Mouse (Mus musculus): ENCODE data around the gene Extl1.
"Not testable (repeated sequence)": the region's sequence is repeated elsewhere in the genome, so short reads cannot be mapped to it uniquely, and the experiment has no call there.

Extl1 gene

DNA sequence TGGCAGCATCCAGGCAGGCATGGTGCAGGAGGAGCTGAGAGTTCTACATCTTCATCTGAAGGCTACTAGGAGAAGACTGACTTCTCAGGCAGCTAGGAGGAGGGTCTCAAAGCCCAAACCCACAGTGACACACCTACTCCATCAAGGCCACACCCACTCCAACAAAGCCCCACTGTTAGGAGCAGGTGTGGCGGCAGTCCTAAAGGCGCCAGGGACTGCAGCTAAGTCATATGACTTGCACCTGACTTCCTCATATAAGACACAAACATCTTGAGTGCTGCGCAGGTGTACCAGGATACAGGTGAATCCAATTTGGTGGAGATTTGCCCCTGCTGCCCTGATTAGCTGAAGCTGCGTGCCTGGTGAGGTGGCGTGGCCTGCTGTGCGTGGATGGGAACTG, at the start of gene Extl1:
Gene Extl1, minus strand, starts transcription at position 101 of the 400 bp plus-strand sequence.
- DNase-seq: not testable (repeated sequence)

- no peak for DNase-seq
Measured at GRCm38 (mm10) chr4:134432686-134433360, 49.2 kb upstream of the Extl1 start.

- peak; percentile 74 for DNase-seq
Measured at GRCm38 (mm10) chr4:134430381-134431004, 46.8 kb upstream of the Extl1 start.

- no peak for DNase-seq
Measured at GRCm38 (mm10) chr4:134425088-134425487, 41.4 kb upstream of the Extl1 start.

DNA sequence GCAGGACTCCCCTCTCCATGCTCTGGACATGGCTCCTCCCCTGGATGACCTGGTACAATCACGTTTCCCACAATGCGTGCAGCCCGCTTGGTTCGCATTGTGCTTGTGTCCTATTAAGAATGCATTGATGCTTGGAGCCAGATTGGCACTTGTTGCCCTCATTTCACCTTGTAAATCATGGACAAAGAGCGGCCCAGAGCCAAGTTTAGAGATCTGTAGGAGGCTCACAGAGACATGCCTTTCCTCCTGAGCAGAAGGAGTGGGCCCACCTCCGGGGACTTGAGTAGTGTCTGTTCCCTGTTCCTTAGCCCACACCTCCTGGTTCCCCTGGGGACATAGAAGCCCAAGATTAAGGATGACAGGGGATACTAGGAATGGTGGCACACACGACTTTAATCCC, 40.3 kb upstream of the Extl1 start:
- DNase-seq: no peak

- DNase-seq: no peak
Measured at GRCm38 (mm10) chr4:134421971-134422370, 38.3 kb upstream of the Extl1 start.

DNA sequence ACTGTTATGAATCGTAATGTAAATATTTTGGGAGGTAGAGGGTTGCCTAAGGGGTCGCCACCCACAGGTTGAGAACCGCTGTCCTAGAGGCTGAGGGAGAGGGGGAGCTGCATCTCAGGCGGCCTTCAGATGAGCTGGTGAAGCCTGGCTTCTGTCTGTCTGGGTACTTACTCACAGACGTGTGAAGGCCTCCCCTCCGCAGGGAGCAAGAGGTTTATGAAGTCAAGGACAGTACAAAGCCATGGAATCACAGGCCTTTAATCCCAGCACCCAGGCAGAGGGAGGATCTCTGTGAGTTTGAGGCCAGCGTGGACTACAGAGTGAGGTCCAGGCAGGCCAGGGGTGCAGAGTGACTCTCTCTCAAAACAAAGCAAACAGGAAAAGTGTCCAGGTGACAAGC, 33.5 kb upstream of the Extl1 start:
- DNase-seq: no peak

DNA sequence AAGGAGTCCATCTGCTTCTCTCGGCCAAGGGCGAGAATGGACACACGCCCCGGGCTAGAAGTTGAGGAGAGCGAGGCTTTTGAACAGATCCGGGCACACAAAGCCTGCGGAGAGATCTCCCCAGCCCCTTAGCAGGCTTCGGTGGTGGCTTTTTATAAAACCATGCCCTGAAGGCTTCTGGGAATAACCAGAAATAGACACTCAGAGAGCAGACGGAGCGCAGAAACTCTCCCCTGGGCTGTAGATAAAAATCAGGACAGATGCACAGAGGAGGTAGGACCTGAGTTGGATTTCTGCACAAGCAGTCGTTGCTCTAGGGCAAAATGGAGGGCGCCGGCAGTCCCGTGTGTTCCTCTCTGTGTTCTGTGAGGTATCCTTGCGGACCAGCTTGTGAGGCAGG, 33.0 kb upstream of the Extl1 start:
- DNase-seq: no peak

- DNase-seq: peak; percentile 42
Measured at GRCm38 (mm10) chr4:134416177-134416576, 32.5 kb upstream of the Extl1 start.

DNA sequence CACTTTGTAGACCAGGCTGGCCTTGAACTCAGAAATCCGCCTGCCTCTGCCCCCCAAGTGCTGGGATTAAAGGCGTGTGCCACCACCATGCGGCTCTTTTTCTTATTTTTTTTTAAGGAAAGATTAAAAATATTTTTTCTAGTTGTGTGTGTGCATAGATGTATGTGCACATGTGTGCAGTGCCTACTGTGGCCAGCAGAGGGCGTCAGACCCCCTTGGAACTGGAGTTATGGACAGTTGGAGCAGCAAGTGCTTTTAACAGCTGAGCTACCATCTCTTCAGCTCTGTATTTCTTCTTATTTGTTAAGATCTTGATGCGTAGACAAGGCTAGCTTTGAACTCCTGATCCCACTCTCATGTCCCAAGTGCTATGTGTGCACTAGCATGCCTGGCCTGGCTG, 25.6 kb upstream of the Extl1 start:
- DNase-seq: peak; percentile 63

DNA sequence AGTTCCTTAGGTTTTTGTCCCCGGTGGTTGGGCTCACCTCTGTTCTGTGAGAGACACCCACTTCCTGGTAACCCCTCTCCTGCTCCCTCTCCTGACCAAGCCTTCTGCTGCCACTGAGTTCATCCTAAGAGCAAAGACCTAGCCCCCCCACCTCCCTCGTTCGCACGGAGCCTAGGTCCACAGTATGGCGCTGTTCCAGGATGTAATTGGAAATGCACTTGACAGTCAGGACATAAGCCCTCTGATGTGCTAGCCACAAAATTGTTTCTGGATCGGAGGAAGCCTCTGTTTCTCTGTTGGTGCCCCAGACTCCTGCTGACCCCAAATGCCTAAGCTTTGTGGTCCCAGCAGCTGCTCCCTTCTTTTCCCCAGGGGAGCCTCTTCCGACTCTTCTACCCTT, 20.1 kb upstream of the Extl1 start:
- DNase-seq: no peak

GRCm38 (mm10) chr4:134402571-134403262, 19.1 kb upstream of the Extl1 start:
- DNase-seq: no peak

- DNase-seq: no peak
Measured at GRCm38 (mm10) chr4:134401856-134402570, 18.4 kb upstream of the Extl1 start.

GRCm38 (mm10) chr4:134401181-134401661, 17.6 kb upstream of the Extl1 start:
- DNase-seq: peak; percentile 65

DNA sequence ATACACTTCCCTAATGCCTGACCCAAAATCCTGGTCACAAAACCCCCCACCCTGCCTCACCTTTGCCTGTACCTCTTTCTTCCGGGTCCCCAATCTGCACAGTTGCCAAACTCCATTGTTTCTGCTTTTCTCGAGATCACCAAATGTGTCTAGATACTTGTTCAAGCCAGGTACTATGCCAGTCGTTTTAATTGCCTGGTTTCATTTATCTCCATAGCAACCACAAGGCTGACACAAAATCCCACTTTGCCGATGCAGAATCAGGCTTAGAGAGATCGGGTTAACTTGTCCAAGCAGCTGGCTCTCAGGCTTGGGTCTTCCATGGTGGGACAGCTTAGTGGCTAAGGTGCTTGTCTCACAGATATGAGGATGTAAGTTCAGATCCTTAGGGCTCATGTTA, 16.6 kb upstream of the Extl1 start:
- no peak for DNase-seq

DNA sequence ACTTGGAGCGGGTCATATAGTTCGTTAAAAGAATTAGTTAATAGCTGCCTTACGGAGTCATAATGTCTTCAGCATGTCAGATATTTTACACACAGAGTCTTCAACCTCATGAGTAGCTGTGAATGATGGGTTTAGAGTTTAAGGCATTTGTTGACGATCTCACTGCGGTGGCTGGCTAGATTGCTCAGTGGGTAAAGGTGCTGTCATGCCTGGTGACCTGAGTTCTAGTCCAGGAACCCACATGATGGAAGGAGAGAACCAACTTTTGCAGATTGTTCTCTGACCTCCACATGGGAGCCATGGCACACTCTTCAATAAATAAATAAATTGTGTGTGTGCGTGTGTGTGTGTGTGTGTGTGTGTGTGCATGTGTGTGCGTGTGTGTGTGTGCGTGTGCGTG, 14.1 kb upstream of the Extl1 start:
- no peak for DNase-seq

- peak; percentile 63 for DNase-seq
Measured at GRCm38 (mm10) chr4:134397121-134397520, 13.5 kb upstream of the Extl1 start.

- DNase-seq: peak; percentile 91
Measured at GRCm38 (mm10) chr4:134395977-134396825, 12.6 kb upstream of the Extl1 start, which contains the start of gene Pafah2. Pafah2 (plus strand) TSS chr4:134396320.

DNA sequence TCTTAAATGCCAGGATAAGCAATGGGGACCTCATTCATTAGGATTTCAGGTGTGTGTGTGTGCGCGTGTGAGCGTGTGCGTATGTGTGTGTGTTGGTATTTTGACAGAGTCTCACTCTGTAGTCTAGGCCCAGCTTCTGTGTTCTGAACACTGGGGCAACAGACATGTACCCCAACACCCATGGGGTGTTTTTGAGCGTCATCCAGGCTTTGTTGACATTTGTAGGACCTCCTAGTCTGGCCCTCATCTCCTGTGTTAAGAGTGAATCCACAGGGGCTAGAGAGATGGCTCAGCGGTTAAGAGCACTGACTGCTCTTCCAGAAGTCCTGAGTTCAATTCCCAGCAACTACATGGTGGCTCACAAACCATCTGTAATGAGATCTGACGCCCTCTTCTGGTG, 11.5 kb upstream of the Extl1 start:
- DNase-seq: no peak

- no peak for DNase-seq
Measured at GRCm38 (mm10) chr4:134393026-134393425, 9.4 kb upstream of the Extl1 start.

- DNase-seq: no peak
Measured at GRCm38 (mm10) chr4:134392595-134392994, 8.9 kb upstream of the Extl1 start.

- DNase-seq: no peak
Measured at GRCm38 (mm10) chr4:134391636-134392035, 8.0 kb upstream of the Extl1 start.

All from right cerebral cortex, postnatal 4 days (tissue).